Mouse (Mus musculus) forebrain, embryonic 11.5 days (tissue): ENCODE results near the gene Strbp. TPM values are rescaled to one million over a fixed set of nuclear protein-coding genes. Genes with fewer than 3 reads are reported as not detected.
A peak's percentile ranks its signal among the peaks of the same experiment; 100 is the strongest.

Experiments
- ATAC-seq: fragments of 200-750 bp; cut with Nextera tagmentation; replicated peaks from 2 replicates; pipeline ENCODE4 v1.8.0; 2017; ENCODE audit warnings: moderate TSS enrichment; ENCODE audit not compliant: low FRiP score
- DNase-seq: peaks from one replicate; pipeline ENCODE4 v3.0.0-alpha.2; 2017; ENCODE audit warnings: low spot score
- H3K27ac ChIP-seq: fragments of 300-500 bp; sonication (generic); 2 replicates; pipeline ENCODE4 v1.5.1; 2014; ENCODE audit warnings: low read depth, low read length
- H3K27me3 ChIP-seq: fragments of 300-500 bp; sonication (generic); 2 replicates; pipeline ENCODE4 v1.6.1; 2014; ENCODE audit warnings: mild to moderate bottlenecking, low read length, mixed read lengths; ENCODE audit not compliant: control insufficient read depth, insufficient read depth
- H3K36me3 ChIP-seq: fragments of 300-500 bp; sonication (generic); 2 replicates; pipeline ENCODE4 v1.6.1; 2014; ENCODE audit warnings: mild to moderate bottlenecking, low read length, moderate library complexity, mixed read lengths; ENCODE audit not compliant: control insufficient read depth, insufficient read depth
- H3K4me1 ChIP-seq: fragments of 300-500 bp; sonication (generic); replicated peaks from 2 replicates; pipeline ENCODE4 v1.6.1; 2014; ENCODE audit warnings: low read length, mixed read lengths; ENCODE audit not compliant: control insufficient read depth, insufficient read depth
- H3K4me2 ChIP-seq: fragments of 300-500 bp; sonication (generic); 2 replicates; pipeline ENCODE4 v1.6.1; 2014; ENCODE audit warnings: low read depth, mild to moderate bottlenecking, low read length, moderate library complexity, mixed read lengths; ENCODE audit not compliant: severe bottlenecking
- H3K4me3 ChIP-seq: fragments of 300-500 bp; sonication (generic); 2 replicates; pipeline ENCODE4 v1.5.1; 2014; ENCODE audit warnings: low read depth, low read length
- H3K9ac ChIP-seq: fragments of 300-500 bp; sonication (generic); 2 replicates; pipeline ENCODE4 v1.6.1; 2014; ENCODE audit warnings: low read length
- H3K9me3 ChIP-seq: fragments of 300-500 bp; sonication (generic); 2 replicates; pipeline ENCODE4 v1.6.1; 2016; ENCODE audit warnings: low read length, mixed read lengths; ENCODE audit not compliant: control insufficient read depth
- WGBS: fragments of 180-500 bp; shearing (Covaris S2); extraction: QIAGEN DNeasy Blood & Tissue Kit; methylation state at CpG from one replicate; pipeline ENCODE4 v1.1.7; 2014; 5-methylcytosine and 5-hydroxymethylcytosine counted together
- microRNA-seq: library from miRNA; unstranded; fragments of <30 nt; microRNA quantifications from one replicate; pipeline ENCODE4, GENCODE M21; 2016; ENCODE audit not compliant: insufficient number of aligned reads
- polyA plus RNA-seq: library from polyadenylated mRNA; unstranded; fragments of >200 nt; fragmentation: Nextera tagmentation; extraction: Ambion mirVana; gene quantifications from 2 replicates; pipeline ENCODE4 v1.2.1, GENCODE M21; 2014

Gene Strbp
- polyA plus RNA-seq, 1 experiment from 2014 or later, result 103 TPM

- WGBS, result 9% methylated on average over 42 of the region's 44 CpGs
Observed at GRCm38 (mm10) chr2:37451667-37452375, 251.8 kb downstream of the Strbp start.

GRCm38 (mm10) chr2:37442611-37443591 is 260.8 kb downstream of the Strbp start, which contains the start of the genes Zbtb26, Zbtb6 and Rabgap1:
TSS of gene Zbtb26 (minus strand) at chr2:37443135.
TSS of gene Zbtb6 (minus strand) at chr2:37443171.
TSS of gene Rabgap1 (plus strand) at chr2:37443279.
- H3K4me1 ChIP-seq, result no peaks in the 10 kb centered on the region; the same call in 1 of the 2 replicates
- ATAC-seq, result peak; percentile 99
- WGBS, result under 1% methylated on average over 51 of the region's 51 CpGs

More at GRCm38 (mm10) chr2:37451667-37452375, 251.8 kb downstream of the Strbp start:
- ATAC-seq (peak; percentile 98), DNase-seq (peak; percentile 98)
- no peaks in the 10 kb centered on the region for H3K36me3 ChIP-seq
- no peaks in the 10 kb centered on the region for H3K27me3 ChIP-seq
- no peaks in the 10 kb centered on the region for H3K9me3 ChIP-seq
- H3K27ac ChIP-seq, result peak overlapping the region; percentile 57
- no peaks in the 10 kb centered on the region; the same call in 1 of the 2 replicates for H3K4me1 ChIP-seq
- H3K4me2 ChIP-seq, result peak overlapping the region; percentile 74
- peak overlapping the region; percentile 84 for H3K9ac ChIP-seq
- peak overlapping the region; percentile 74 for H3K4me3 ChIP-seq

More at GRCm38 (mm10) chr2:37442611-37443591, 260.8 kb downstream of the Strbp start, which contains the start of the genes Zbtb26, Zbtb6 and Rabgap1:
- peak; percentile 98 for DNase-seq
- H3K27me3 ChIP-seq, result no peaks in the 10 kb centered on the region
- H3K4me2 ChIP-seq, result peak within 1 kb of the TSS; percentile 73
- H3K9ac ChIP-seq, result peak within 1 kb of the TSS; percentile 89
- no peaks in the 10 kb centered on the region for H3K36me3 ChIP-seq
- H3K27ac ChIP-seq, result peak within 1 kb of the TSS; percentile 75
- peak within 1 kb of the TSS; percentile 81 for H3K4me3 ChIP-seq
- no peaks in the 10 kb centered on the region for H3K9me3 ChIP-seq

Small RNAs within 50 kb of the gene (microRNA-seq; reads per million reads assigned to microRNA genes)
- gene Mir5128, result 3.4 reads per million

Other genes with a start within 250 kb of the Strbp start
- 2.8 and 3.4 TPM in 2 replicates for gene Gpr21, start 187.5 kb downstream of the Strbp start, polyA plus RNA-seq
- 29.6 and 32.7 TPM in 2 replicates for gene Crb2, start 72.4 kb upstream of the Strbp start, polyA plus RNA-seq